Mouse (Mus musculus): ENCODE results near the gene Med28. TPM values are rescaled to one million over a fixed set of nuclear protein-coding genes. Genes with fewer than 3 reads are reported as not detected.
A peak's percentile ranks its signal among the peaks of the same experiment; 100 is the strongest.

The Med28 gene
- polyA plus RNA-seq, 1 experiment from 2014 or later = 138 TPM

DNA sequence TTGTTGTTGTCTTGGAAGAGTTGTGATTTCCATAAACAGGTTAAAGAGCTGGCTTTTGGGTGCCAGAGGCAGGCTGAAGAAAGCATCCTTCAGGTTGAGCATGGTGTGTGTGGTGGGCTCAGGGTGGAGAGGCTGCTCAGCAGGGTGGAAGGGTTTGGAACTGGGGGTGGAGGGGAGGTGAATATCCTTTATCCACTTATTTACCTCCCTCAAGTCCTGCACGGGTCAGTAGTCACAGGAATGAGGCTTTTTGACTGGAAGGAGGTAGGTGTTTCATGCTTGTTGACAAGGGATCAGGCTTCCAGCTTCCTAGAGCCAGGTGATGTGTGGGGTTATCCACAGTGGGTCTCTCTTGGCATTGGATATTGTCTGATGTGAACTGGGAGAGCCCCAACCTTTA lies 5.4 kb upstream of the Med28 start:
- Histone ChIP-seq H3K36me3 (peaks cover 41% of the 10 kb centered on the region), H3K9ac (no peak overlapping the region), H3K9me3 (replicated peaks) (no peaks in the 10 kb centered on the region), H3K4me2 (no peak overlapping the region), H3K4me1 (peaks cover 2% of the 10 kb centered on the region), H3K4me3 (no peak overlapping the region), H3K27ac (no peak overlapping the region), H3K27me3 (replicated peaks) (no peaks in the 10 kb centered on the region)
- ATAC-seq = no peak
- WGBS (ENCODE audit: insufficient replicate concordance) = 68% methylated on average over 1 of the region's 1 CpGs

DNA sequence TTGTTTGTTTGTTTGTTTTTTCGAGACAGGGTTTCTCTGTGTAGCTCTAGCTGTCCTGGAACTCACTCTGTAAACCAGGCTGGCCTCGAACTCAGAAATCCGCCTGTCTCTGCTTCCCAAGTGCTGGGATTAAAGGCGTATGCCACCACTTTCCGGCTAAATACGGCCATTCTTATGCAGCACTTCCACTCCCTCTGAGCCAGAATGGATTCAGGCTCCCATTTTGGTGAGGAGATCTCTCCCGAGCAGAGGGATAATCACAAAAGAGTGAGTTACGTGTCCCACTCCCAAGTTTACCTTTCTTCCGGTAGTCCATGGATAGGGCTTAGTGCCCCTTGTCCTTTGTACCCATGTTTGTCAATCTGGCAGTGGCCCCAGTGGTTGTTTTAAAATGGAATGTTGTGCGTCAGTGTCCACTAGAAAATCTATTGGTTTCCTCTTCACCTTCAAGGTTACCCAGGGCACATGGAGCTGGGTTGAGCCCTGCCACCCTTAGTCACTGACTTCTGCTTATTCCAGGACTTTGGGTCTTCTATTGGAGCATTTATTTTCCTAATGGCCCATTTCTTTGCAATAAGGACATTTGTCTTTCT lies 4.8 kb upstream of the Med28 start:
- 77% methylated on average over 10 of the region's 10 CpGs for WGBS (ENCODE audit: insufficient replicate concordance)
- Histone ChIP-seq H3K4me2 (no peak overlapping the region), H3K9ac (no peak overlapping the region), H3K27ac (no peak overlapping the region), H3K4me3 (no peak overlapping the region), H3K4me1 (peaks cover 6% of the 10 kb centered on the region), H3K36me3 (peaks cover 35% of the 10 kb centered on the region), H3K27me3 (replicated peaks) (no peaks in the 10 kb centered on the region), H3K9me3 (replicated peaks) (no peaks in the 10 kb centered on the region)
- no peak for ATAC-seq

DNA sequence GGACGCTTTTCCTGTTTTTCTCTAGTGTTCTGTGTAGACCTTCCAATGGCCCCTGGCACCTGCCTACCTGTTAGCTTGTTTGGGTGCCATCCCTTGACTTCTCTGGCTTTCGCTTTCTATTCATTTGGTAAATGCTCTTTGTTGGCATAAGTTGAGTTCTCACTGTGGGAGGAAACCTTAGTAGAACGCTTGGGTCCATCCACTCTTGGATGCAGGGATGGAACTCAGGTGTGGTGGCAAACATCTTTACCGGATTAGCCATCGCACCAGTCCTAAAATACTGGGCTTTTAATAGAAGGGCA lies 731 bp downstream of the Med28 start:
- Histone ChIP-seq H3K4me1 (peaks cover 19% of the 10 kb centered on the region), H3K9me3 (replicated peaks) (no peaks in the 10 kb centered on the region), H3K27me3 (replicated peaks) (no peaks in the 10 kb centered on the region), H3K4me2 (peak overlapping the region; percentile 82), H3K4me3 (peak overlapping the region; percentile 93), H3K9ac (peak overlapping the region; percentile 87), H3K27ac (peak overlapping the region; percentile 67), H3K36me3 (peaks cover 33% of the 10 kb centered on the region)
- ATAC-seq = no peak
- WGBS (ENCODE audit: insufficient replicate concordance) = 4% methylated on average over 5 of the region's 5 CpGs

GRCm38 (mm10) chr5:45521601-45522000 lies 1.6 kb downstream of the Med28 start:
- H3K4me1 ChIP-seq = peaks cover 19% of the 10 kb centered on the region
- ATAC-seq = no peak
- H3K9ac ChIP-seq = peak overlapping the region; percentile 87; the same call in 1 of the 2 replicates
- H3K27me3 ChIP-seq (replicated peaks) = no peaks in the 10 kb centered on the region
- peak overlapping the region; percentile 93 for H3K4me3 ChIP-seq
- peaks cover 37% of the 10 kb centered on the region for H3K36me3 ChIP-seq
- H3K27ac ChIP-seq = no peak overlapping the region
- 74% methylated on average over 6 of the region's 6 CpGs for WGBS (ENCODE audit: insufficient replicate concordance)
- H3K4me2 ChIP-seq = peak overlapping the region; percentile 82
- H3K9me3 ChIP-seq (replicated peaks) = no peaks in the 10 kb centered on the region

- Histone ChIP-seq H3K27ac (no peak overlapping the region), H3K9me3 (replicated peaks) (no peaks in the 10 kb centered on the region), H3K4me1 (peaks cover 13% of the 10 kb centered on the region), H3K9ac (no peak overlapping the region), H3K4me3 (no peak overlapping the region), H3K27me3 (replicated peaks) (no peaks in the 10 kb centered on the region), H3K36me3 (peaks cover 67% of the 10 kb centered on the region), H3K4me2 (no peak overlapping the region)
- WGBS (ENCODE audit: insufficient replicate concordance) = 84% methylated on average over 10 of the region's 10 CpGs
- ATAC-seq = no peak
These were observed 5.1 kb downstream of the Med28 start for GRCm38 (mm10) chr5:45525101-45525500.

- H3K4me3 ChIP-seq = no peak overlapping the region
- H3K27me3 ChIP-seq (replicated peaks) = no peaks in the 10 kb centered on the region
- H3K9ac ChIP-seq = no peak overlapping the region
- no peaks in the 10 kb centered on the region for H3K9me3 ChIP-seq (replicated peaks)
- H3K27ac ChIP-seq = no peak overlapping the region
- no peak for ATAC-seq
- H3K4me1 ChIP-seq = peaks cover 8% of the 10 kb centered on the region
- no peak overlapping the region for H3K4me2 ChIP-seq
- 84% methylated on average over 4 of the region's 4 CpGs for WGBS (ENCODE audit: insufficient replicate concordance)
- H3K36me3 ChIP-seq = peaks cover 76% of the 10 kb centered on the region
These were observed 6.3 kb downstream of the Med28 start for GRCm38 (mm10) chr5:45526338-45526737.

- H3K36me3 ChIP-seq = peaks cover 57% of the 10 kb centered on the region
- no peak overlapping the region for H3K4me2 ChIP-seq
- no peak for ATAC-seq
- H3K4me1 ChIP-seq = 0 out of 2 replicates have a peak, but pooled peaks cover 5% of the 10 kb centered on the region
- no peak overlapping the region for H3K4me3 ChIP-seq
- H3K9me3 ChIP-seq (replicated peaks) = no peaks in the 10 kb centered on the region
- H3K9ac ChIP-seq = no peak overlapping the region
- 80% methylated on average over 3 of the region's 3 CpGs for WGBS (ENCODE audit: insufficient replicate concordance)
- H3K27me3 ChIP-seq (replicated peaks) = no peaks in the 10 kb centered on the region
- H3K27ac ChIP-seq = no peak overlapping the region
These were observed 9.7 kb downstream of the Med28 start for GRCm38 (mm10) chr5:45529696-45530095.

GRCm38 (mm10) chr5:45534319-45535098 lies 14.5 kb downstream of the Med28 start:
- ATAC-seq = peak; percentile 71
- no peaks in the 10 kb centered on the region for H3K9me3 ChIP-seq (replicated peaks)
- H3K4me3 ChIP-seq = no peak overlapping the region
- peaks cover 12% of the 10 kb centered on the region for H3K36me3 ChIP-seq
- H3K4me2 ChIP-seq = peak overlapping the region; percentile 44
- H3K4me1 ChIP-seq = 0 out of 2 replicates have a peak, but pooled peaks cover 7% of the 10 kb centered on the region
- no peak overlapping the region for H3K9ac ChIP-seq
- H3K27ac ChIP-seq = no peak overlapping the region
- H3K27me3 ChIP-seq (replicated peaks) = no peaks in the 10 kb centered on the region
- WGBS (ENCODE audit: insufficient replicate concordance) = 12% methylated on average over 15 of the region's 17 CpGs

DNA sequence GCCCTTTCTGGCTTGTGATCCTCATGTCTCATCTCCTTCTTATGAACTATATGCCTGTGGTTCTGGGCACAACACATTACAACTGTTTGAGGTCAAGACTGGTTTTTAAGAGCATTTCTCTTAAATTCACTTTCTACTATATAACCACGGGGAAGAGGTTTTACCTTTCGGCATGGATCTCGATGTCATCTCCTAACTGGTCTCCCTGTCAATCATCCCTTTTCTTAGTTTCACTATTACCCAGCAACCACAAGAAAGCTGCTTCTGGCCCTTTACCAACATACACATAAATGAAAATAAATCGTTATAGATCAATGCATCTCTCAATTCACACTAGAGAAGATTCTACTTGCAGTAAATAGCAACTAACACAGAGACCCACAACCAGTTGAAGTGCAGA lies 15.1 kb downstream of the Med28 start:
- 55% methylated on average over 4 of the region's 4 CpGs for WGBS (ENCODE audit: insufficient replicate concordance)
- Histone ChIP-seq H3K36me3 (peaks cover 8% of the 10 kb centered on the region), H3K27me3 (replicated peaks) (no peaks in the 10 kb centered on the region), H3K4me2 (no peak overlapping the region), H3K9ac (no peak overlapping the region), H3K27ac (no peak overlapping the region), H3K9me3 (replicated peaks) (no peaks in the 10 kb centered on the region), H3K4me1 (0 out of 2 replicates have a peak, but pooled peaks cover 7% of the 10 kb centered on the region), H3K4me3 (no peak overlapping the region)
- ATAC-seq = no peak

GRCm38 (mm10) chr5:45539502-45539901 lies 19.5 kb downstream of the Med28 start:
- H3K4me3 ChIP-seq = no peak overlapping the region
- H3K4me2 ChIP-seq = no peak overlapping the region
- H3K27ac ChIP-seq = no peak overlapping the region
- no peaks in the 10 kb centered on the region for H3K9me3 ChIP-seq (replicated peaks)
- H3K27me3 ChIP-seq (replicated peaks) = no peaks in the 10 kb centered on the region
- no peaks in the 10 kb centered on the region for H3K36me3 ChIP-seq
- 51% methylated on average over 10 of the region's 10 CpGs for WGBS (ENCODE audit: insufficient replicate concordance)
- H3K9ac ChIP-seq = no peak overlapping the region
- 0 out of 2 replicates have a peak, but pooled peaks cover 4% of the 10 kb centered on the region for H3K4me1 ChIP-seq
- ATAC-seq = no peak

DNA sequence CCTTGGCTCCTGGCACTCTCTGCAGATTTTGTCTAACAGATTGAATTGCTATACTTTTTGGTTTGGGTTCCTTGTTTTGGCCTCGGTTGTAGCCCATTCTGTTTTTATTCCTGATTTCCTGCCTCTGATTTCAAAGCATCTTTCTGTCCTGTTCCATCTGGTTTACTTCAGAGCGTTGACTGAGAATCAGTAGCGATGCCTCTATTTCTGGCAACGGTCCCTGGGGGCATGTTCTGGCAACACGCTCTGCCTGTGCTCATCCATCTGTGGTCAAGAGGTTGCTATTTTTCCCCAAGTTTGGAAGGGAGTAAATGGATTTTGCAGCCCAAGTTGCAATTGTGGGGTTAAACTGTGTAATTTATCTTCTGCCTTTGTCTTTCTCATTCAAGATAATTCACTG lies 23.3 kb downstream of the Med28 start:
- H3K4me2 ChIP-seq = no peak overlapping the region
- H3K27ac ChIP-seq = no peak overlapping the region
- no peak overlapping the region for H3K4me3 ChIP-seq
- H3K4me1 ChIP-seq = no peaks in the 10 kb centered on the region
- H3K27me3 ChIP-seq (replicated peaks) = no peaks in the 10 kb centered on the region
- WGBS (ENCODE audit: insufficient replicate concordance) = 73% methylated on average over 5 of the region's 5 CpGs
- H3K9ac ChIP-seq = no peak overlapping the region
- ATAC-seq = no peak
- H3K9me3 ChIP-seq (replicated peaks) = no peaks in the 10 kb centered on the region
- H3K36me3 ChIP-seq = no peaks in the 10 kb centered on the region

DNA sequence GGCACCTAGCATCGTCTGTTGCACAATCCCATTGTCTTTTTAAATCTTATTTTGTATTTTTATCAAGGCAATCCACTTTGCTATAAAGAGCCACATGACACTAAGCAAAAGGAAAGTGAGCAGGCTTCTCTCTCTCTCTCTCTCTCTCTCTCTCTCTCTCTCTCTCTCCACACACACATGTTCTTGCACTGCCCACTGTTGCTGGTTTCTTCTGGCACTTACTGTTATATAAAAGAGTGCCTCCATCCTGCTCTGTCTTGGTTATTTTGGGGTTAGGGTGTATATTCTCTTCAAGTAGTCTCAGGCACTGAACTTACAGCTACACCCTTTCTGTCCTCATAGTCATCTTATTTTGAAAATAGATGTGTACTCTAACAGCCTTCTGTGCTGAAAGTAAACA lies 29.6 kb downstream of the Med28 start:
- Histone ChIP-seq H3K36me3 (no peaks in the 10 kb centered on the region), H3K27me3 (replicated peaks) (no peaks in the 10 kb centered on the region), H3K27ac (no peak overlapping the region), H3K9ac (no peak overlapping the region), H3K4me3 (no peak overlapping the region), H3K4me1 (no peaks in the 10 kb centered on the region), H3K9me3 (replicated peaks) (no peaks in the 10 kb centered on the region), H3K4me2 (no peak overlapping the region)
- WGBS (ENCODE audit: insufficient replicate concordance) = 65% methylated on average over 1 of the region's 1 CpGs
- no peak for ATAC-seq
